Mouse (Mus musculus) stomach, embryonic 16.5 days (tissue): ENCODE measurements around the gene Slc23a4. TPM values are rescaled to one million over a fixed set of nuclear protein-coding genes. Genes with fewer than 3 reads are reported as not detected.

Source experiments
- ATAC-seq: fragments of 200-750 bp; cut with Nextera tagmentation; 2 replicates; pipeline ENCODE4 v1.8.0; 2017; ENCODE audit warnings: moderate number of reproducible peaks, moderate TSS enrichment; ENCODE audit not compliant: insufficient read depth, low FRiP score
- H3K27ac ChIP-seq: fragments of 300-500 bp; sonication (generic); 2 replicates; pipeline ENCODE4 v1.5.1; 2014; ENCODE audit warnings: low read length
- H3K27me3 ChIP-seq: fragments of 300-500 bp; sonication (generic); 2 replicates; pipeline ENCODE4 v1.6.1; 2014; ENCODE audit warnings: low read length, control low read depth, mixed read lengths; ENCODE audit not compliant: control insufficient read depth, insufficient read depth
- H3K36me3 ChIP-seq: fragments of 300-500 bp; sonication (generic); 2 replicates; pipeline ENCODE4 v1.6.1; 2014; ENCODE audit warnings: low read length; ENCODE audit not compliant: control insufficient read depth, insufficient read depth
- H3K4me1 ChIP-seq: fragments of 300-500 bp; sonication (generic); 2 replicates; pipeline ENCODE4 v1.6.1; 2014; ENCODE audit warnings: low read length, control low read depth, mixed read lengths; ENCODE audit not compliant: control insufficient read depth, insufficient read depth
- H3K4me2 ChIP-seq: fragments of 300-500 bp; sonication (generic); 2 replicates; pipeline ENCODE4 v1.6.1; 2014; ENCODE audit warnings: low read depth, low read length, mixed read lengths
- H3K4me3 ChIP-seq: fragments of 300-500 bp; sonication (generic); replicated peaks from 2 replicates; pipeline ENCODE4 v1.5.1; 2014; ENCODE audit warnings: mild to moderate bottlenecking, low read length
- H3K9ac ChIP-seq: fragments of 300-500 bp; sonication (generic); 2 replicates; pipeline ENCODE4 v1.6.1; 2014; ENCODE audit warnings: low read length
- H3K9me3 ChIP-seq: fragments of 300-500 bp; sonication (generic); replicated peaks from 2 replicates; pipeline ENCODE4 v1.6.1; 2016; ENCODE audit warnings: low read length, control low read depth; ENCODE audit not compliant: control insufficient read depth
- WGBS: fragments of 180-500 bp; shearing (Covaris S2); extraction: QIAGEN DNeasy Blood & Tissue Kit; methylation state at CpG from one replicate; pipeline ENCODE4 v1.1.7; 2014; 5-methylcytosine and 5-hydroxymethylcytosine counted together
- polyA plus RNA-seq: library from polyadenylated mRNA; unstranded; fragments of >200 nt; fragmentation: Nextera tagmentation; extraction: Ambion mirVana; gene quantifications from 2 replicates; pipeline ENCODE4 v1.2.1, GENCODE M21; 2015

The Slc23a4 gene
- polyA plus RNA-seq, 1 experiment from 2014 or later, result 4.3 TPM

DNA sequence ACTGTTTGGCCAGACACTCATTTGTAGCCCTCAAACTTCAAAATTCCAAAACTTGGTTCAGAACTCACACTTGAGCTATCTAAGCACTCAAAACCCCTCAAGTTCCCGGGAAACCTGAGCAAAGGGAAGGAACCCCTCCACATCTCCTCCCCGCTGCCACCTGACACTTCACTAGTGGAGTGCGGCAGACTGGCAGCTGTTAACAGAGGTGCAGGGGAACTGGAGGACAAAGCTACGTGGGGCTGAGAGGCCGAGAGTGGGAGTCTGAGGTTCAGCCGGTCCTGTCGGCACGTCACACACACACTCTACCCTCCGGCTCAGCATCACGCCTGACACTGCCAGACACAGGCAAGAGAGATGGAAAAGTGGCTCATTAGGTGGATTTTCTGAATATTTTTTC lies 84.4 kb downstream of the Slc23a4 start:
- Histone ChIP-seq H3K4me3 (no peak overlapping the region), H3K9ac (no peak overlapping the region), H3K4me2 (no peak overlapping the region), H3K9me3 (no peaks in the 10 kb centered on the region), H3K27ac (no peak overlapping the region), H3K36me3 (peaks cover 4% of the 10 kb centered on the region), H3K27me3 (no peaks in the 10 kb centered on the region), H3K4me1 (0 out of 2 replicates have a peak, but pooled peaks cover 3% of the 10 kb centered on the region)
- WGBS, result 72% methylated on average over 10 of the region's 10 CpGs
- no peak for ATAC-seq

DNA sequence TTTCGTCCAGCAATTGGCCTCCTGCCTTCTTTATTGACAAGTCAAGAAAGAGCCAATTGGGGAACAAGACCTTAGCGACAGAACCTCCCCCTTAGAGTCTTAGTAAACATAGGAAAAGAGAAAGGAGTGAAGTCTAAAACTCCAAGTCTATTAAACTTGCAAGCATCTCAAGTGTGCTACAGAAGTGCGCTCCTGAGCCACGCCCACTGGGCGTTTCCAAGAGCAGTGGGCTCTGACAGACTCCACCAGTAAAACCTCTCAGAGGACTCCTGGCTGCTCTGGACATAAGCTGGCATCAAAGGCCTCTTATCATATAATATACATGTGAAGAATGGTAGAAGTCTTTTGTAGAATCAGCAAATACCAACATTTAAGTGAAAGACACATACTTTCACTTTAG lies 84.8 kb downstream of the Slc23a4 start:
- H3K27ac ChIP-seq, result no peak overlapping the region
- WGBS, result 69% methylated on average over 5 of the region's 5 CpGs
- H3K4me2 ChIP-seq, result peak overlapping the region; percentile 25; the same call in 1 of the 2 replicates
- H3K9me3 ChIP-seq, result no peaks in the 10 kb centered on the region
- no peaks in the 10 kb centered on the region for H3K27me3 ChIP-seq
- H3K4me3 ChIP-seq, result no peak overlapping the region
- peaks cover 4% of the 10 kb centered on the region for H3K36me3 ChIP-seq
- no peak overlapping the region for H3K9ac ChIP-seq
- ATAC-seq, result no peak
- 0 out of 2 replicates have a peak, but pooled peaks cover 3% of the 10 kb centered on the region for H3K4me1 ChIP-seq

DNA sequence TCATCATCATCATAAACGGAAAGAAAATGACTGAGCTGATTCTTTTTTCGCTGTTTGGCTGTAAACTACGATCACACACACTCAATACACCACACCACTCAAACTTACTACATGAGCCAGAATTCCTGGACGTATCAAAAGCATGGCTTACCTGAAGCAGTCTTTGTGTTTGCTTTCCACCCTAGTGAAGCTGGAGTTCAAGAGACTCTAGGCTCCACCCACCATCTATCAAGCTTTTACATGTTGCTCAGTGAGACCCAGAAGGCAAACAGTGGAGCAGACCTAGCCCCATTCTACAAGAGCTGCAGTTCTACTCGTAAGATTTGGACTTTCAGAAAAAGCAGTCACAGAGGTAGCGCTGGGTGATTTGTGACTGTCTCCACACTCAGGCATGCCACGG lies 85.6 kb downstream of the Slc23a4 start:
- Histone ChIP-seq H3K4me3 (no peak overlapping the region), H3K9ac (no peak overlapping the region), H3K4me1 (0 out of 2 replicates have a peak, but pooled peaks cover 3% of the 10 kb centered on the region), H3K9me3 (no peaks in the 10 kb centered on the region), H3K36me3 (peaks cover 4% of the 10 kb centered on the region), H3K27ac (peak overlapping the region; percentile 62), H3K4me2 (peak overlapping the region; percentile 25), H3K27me3 (no peaks in the 10 kb centered on the region)
- 67% methylated on average over 7 of the region's 7 CpGs for WGBS
- peak; percentile 18; the same call in 1 of the 2 replicates for ATAC-seq

DNA sequence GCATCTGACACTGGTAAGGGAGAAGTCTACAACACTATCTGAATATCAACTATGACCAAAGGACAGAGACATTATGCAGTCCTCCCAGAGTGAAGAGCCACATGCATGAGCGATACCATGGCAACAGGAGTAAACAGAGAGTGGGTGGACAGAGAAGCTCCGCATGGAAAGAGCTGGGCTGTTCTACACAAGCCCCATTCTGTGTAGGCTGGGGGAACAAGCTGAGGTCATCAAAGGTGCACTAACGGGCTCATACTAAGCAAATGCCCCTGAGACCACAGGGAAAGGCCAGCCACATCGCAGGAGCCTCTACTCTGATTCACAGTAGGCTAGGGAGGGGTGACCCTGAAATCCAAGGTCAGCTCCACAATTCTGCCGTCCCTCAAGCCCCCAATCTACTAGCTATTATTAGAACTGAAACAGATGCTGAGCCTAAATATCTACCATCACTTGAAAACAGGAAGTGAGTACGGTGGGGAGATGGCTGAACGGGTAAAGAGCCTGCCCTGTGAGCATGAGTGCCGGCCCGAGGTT lies 86.2 kb downstream of the Slc23a4 start:
- no peak overlapping the region for H3K4me3 ChIP-seq
- H3K27ac ChIP-seq, result peak overlapping the region; percentile 24; the same call in 1 of the 2 replicates
- WGBS, result 47% methylated on average over 9 of the region's 9 CpGs
- H3K27me3 ChIP-seq, result no peaks in the 10 kb centered on the region
- no peaks in the 10 kb centered on the region for H3K9me3 ChIP-seq
- H3K36me3 ChIP-seq, result peaks cover 4% of the 10 kb centered on the region
- ATAC-seq, result 0 out of 2 replicates have a peak, but pooled peaks have one; percentile 33
- 0 out of 2 replicates have a peak, but pooled peaks cover 3% of the 10 kb centered on the region for H3K4me1 ChIP-seq
- no peak overlapping the region for H3K9ac ChIP-seq
- H3K4me2 ChIP-seq, result peak overlapping the region; percentile 25

DNA sequence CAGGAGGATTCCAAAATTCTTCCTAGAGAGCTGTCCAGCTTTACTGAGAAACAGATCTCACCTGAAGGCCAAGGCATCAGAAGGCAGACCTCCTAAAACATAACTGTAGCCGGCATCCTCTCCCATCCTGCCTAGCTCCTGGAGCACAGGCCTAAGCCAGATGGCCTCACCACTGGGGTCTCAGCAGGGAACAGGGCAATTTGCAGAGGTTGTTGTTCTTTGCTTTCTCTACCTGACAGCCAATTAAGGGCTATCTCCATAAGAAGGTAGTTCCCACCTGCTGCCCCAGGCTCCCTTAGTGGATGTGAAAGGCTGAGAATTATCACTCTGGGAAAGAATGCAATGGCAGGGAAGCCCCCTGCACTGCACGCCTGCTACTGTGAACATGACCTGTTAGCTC lies 87.2 kb downstream of the Slc23a4 start:
- peaks cover 4% of the 10 kb centered on the region for H3K36me3 ChIP-seq

DNA sequence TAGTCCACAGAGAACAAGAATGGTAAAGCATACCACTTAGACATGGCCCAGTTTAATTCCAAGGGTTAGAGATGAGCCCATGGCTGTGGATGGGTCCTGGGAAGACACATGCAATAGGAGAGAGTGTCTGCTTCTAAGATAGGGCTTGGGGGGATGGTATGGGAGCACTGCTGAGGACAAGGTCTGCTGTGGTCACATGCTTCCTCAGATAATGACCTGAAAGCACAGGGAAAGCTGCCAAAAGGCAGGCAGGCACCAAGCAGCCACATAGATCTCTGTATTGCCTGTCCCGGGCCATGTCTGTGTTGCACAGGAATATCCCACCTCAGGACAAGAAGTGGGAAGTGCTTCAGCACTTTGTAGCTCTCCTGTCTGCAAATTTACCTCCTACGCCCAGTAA lies 89.1 kb downstream of the Slc23a4 start:
- Histone ChIP-seq H3K9me3 (no peaks in the 10 kb centered on the region), H3K9ac (no peak overlapping the region), H3K4me2 (no peak overlapping the region), H3K27ac (no peak overlapping the region), H3K27me3 (no peaks in the 10 kb centered on the region), H3K4me3 (no peak overlapping the region), H3K36me3 (peaks cover 3% of the 10 kb centered on the region; the same call in 1 of the 2 replicates), H3K4me1 (0 out of 2 replicates have a peak, but pooled peaks cover 3% of the 10 kb centered on the region)
- 85% methylated on average over 2 of the region's 2 CpGs for WGBS
- ATAC-seq, result no peak

More for the DNA sequence above, 87.2 kb downstream of the Slc23a4 start:
- no peak overlapping the region for H3K4me3 ChIP-seq
- H3K9ac ChIP-seq, result no peak overlapping the region
- H3K4me1 ChIP-seq, result 0 out of 2 replicates have a peak, but pooled peaks cover 3% of the 10 kb centered on the region
- no peak overlapping the region for H3K27ac ChIP-seq
- H3K27me3 ChIP-seq, result no peaks in the 10 kb centered on the region
- no peak for ATAC-seq
- H3K4me2 ChIP-seq, result no peak overlapping the region
- H3K9me3 ChIP-seq, result no peaks in the 10 kb centered on the region
- WGBS, result 78% methylated on average over 2 of the region's 2 CpGs

DNA sequence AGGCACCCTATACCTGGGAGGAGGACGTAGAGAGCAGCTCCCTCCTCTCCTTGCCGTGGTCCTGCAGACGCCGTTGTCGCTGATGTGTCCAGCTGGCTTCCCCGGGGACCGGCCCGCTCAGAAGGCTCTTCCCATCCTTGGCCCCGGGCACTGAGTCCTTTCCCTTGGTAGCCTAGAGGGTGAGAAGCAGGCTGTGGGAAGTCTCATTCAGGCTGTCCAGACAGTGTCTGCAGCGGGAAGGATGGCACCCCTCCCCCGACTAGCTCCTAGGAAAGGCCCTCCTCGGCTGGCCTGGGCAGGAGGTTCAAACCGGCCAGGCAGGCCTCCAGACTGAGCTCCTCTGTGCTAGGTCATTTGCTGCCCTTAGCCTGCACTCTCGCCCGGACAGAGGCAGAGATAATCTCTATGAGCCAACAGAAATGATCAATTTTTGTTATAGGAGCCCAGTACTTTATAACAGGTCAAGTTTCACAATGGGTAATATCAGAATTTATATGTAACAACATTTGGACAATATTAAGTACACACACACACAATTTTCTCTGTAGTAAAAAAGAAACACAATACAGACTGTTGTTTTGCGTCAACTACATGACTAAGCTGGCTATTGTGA lies 91.9 kb downstream of the Slc23a4 start:
- no peaks in the 10 kb centered on the region for H3K4me1 ChIP-seq
- no peak for ATAC-seq
- H3K4me3 ChIP-seq, result no peak overlapping the region
- no peak overlapping the region for H3K9ac ChIP-seq
- H3K4me2 ChIP-seq, result no peak overlapping the region
- no peak overlapping the region for H3K27ac ChIP-seq
- peaks cover 3% of the 10 kb centered on the region; the same call in 1 of the 2 replicates for H3K36me3 ChIP-seq
- 62% methylated on average over 16 of the region's 16 CpGs for whole genome bisulfite sequencing
- H3K9me3 ChIP-seq, result no peaks in the 10 kb centered on the region
- H3K27me3 ChIP-seq, result no peaks in the 10 kb centered on the region

DNA sequence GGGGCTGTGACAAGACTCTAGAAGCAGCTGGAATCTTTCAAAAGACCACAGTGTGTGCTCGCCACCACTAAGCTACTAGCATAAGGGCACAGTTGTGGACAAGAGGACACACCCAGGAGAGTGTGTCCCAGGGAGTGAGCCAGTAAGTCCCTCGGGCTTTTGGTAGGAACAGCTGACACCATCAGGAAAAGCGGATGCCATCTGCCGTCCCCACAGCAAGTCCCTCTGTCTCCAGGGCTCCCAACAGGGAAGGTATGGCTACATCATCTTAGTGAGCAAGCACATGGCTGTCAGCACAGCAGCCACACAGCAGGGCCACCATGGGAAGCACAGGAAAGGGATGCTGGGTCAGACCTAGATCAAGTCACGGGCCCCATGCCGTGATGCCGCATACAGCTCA lies 92.6 kb downstream of the Slc23a4 start:
- Histone ChIP-seq H3K36me3 (peaks cover 3% of the 10 kb centered on the region; the same call in 1 of the 2 replicates), H3K4me1 (no peaks in the 10 kb centered on the region), H3K9me3 (no peaks in the 10 kb centered on the region), H3K4me2 (no peak overlapping the region), H3K9ac (no peak overlapping the region), H3K27ac (no peak overlapping the region), H3K4me3 (no peak overlapping the region), H3K27me3 (no peaks in the 10 kb centered on the region)
- no peak for ATAC-seq
- 86% methylated on average over 7 of the region's 7 CpGs for WGBS
